Mouse (Mus musculus) c-Kit-positive CD71-positive TER-119-positive erythroid progenitor cells, embryonic 14.5 days (primary cell): Measurements from ENCODE around the gene Ccdc162.
"Not testable (repeated sequence)": the region's sequence is repeated elsewhere in the genome, so short reads cannot be mapped to it uniquely, and the experiment has no call there.

Experiments
- DNase-seq: peaks from one replicate; pipeline ENCODE4 v3.0.0-alpha.2; 2013; ENCODE audit warnings: low spot score

The Ccdc162 gene

DNA sequence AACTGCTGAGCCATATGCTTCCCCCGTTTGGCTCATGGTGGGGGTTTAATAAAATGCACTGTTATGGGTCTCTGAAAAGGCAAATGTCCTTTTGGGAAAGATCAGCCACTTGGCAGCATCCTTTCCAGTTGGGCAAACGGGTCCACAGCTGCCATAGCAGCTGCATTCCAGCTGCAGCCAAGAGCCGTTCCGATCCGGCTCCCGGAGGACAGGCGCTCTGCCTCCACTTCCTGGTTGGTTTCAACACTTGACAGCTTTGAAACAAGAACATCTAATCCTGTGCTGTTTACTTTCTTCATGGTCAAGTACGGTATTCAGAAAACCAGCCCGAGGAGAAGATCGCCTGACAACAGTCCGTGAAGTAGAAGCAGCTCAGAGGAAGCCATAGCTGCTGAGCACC, 19.4 kb downstream of the Ccdc162 start:
- no peak for DNase-seq

DNA sequence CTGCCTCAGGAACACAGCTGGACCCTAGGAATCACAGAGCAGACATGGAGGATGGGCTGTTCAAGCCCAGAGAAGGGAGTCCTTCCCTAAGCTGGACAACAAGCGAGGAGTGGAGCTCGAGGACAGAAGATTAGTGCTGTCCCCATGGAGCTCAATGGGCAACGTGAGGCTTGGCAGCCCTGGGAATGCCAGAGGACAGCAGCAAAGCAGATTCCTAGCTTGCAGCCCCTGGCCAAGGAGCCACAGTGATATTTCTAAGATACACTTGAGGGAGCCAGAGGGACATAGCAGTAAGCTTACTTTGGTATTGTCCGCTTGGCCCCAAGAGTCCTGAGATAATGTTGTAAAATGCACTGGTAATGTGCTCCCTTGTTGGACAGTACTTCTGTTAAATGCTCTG, 25.5 kb downstream of the Ccdc162 start:
- no peak for DNase-seq

DNA sequence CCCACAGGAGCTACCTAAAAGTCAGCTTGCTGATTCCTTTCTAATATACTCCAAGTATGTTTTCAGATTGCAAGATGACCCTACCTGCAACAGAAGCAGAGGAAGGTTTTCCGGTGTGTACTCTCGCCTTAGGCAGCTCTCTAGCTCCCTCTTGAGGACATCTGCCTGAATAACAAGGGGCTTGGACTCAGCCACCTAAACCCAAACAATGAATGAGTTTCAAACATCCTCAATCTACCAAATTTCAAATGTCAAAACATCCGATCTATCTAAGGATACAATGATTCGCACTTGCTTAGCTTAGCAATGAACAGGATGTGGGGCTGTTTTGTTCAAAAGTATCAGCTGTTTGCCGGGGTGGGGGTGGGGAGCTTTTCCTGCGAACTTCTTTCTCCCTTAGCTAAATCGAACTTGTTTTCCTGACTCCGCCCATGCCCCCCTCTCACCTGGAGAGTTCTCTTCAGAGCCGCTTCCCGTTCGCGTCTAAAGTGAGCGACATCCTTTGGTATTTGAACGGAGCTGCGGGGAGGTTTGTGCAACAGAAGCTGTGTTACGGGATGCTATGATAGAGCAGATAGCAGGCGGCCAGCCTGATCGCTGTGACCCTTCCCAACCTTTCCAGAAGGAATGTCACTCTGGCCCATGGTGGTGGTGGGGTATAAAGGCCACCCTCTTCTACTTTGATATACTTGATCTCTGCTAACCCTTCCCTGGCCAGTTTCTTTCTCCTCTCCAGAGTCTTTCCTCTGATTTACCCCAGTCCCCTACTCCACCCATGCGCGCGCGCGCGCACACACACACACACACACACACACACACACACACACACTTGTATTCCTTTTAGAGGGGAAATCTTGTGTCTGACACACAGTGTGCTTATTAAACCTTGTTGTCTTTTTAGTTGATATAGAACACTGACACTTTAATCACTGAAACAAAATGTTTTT, 26.2 kb downstream of the Ccdc162 start:
- peak; percentile 52 for DNase-seq

DNA sequence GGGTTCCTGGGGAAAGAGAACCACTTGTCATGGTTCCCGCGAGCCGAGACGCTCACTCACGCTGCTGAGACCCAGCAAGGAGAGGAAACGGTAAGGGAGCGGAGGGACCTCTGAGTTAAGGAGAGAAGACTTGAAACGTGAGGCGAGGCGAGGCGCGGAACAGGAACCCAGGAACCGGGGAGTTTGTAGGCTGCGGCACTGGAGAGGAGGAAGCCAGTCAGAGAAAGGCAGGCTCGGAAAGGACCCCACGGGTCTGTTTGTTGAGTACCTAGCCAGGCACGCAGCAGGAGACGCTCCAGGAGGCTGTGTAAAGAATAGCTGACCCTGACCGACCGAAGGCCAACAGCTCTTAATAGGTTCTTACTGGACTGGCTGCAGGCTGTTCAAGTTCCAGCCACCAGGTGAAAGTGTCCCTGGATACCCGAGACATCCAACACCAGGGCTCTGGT, 31.9 kb downstream of the Ccdc162 start:
- no peak for DNase-seq

DNA sequence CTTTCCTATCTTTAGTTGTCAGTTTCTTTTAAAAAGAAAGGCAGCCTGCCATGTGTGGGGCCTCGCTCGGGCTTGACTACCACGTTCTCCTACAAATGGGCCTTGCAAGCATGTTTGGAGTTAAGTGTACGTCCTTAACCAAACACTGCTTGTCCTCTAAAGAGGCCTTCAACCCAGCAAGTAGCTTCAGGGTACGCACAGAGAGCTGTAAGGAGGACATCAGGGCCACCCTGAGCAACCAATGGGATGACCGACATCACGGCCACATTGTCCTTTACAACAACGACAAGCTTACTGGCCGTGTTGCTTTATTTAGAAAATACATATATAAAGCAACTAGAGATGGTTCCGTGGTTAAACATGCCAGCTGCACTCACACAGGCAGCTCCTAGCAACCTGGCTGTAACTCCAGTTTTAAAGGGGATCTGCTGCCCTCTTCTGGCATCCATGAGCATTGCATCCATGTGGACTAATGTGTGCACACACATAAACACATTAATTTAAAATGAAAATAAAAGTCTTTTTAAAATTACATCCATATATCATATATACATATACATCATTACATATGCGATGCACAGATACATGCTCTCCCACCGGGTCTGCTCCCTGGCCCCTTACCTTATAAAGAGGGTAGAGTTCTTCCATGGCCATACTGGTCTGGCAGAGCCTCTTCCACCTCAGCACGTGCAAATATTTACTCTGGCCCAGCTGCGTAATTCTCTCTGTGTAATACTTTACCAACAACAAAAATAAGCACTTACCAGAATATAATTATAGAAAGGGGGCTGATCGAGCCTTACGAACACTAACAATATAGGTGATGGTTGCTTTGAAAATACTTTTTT, 33.7 kb downstream of the Ccdc162 start:
- DNase-seq, result peak; percentile 70

DNA sequence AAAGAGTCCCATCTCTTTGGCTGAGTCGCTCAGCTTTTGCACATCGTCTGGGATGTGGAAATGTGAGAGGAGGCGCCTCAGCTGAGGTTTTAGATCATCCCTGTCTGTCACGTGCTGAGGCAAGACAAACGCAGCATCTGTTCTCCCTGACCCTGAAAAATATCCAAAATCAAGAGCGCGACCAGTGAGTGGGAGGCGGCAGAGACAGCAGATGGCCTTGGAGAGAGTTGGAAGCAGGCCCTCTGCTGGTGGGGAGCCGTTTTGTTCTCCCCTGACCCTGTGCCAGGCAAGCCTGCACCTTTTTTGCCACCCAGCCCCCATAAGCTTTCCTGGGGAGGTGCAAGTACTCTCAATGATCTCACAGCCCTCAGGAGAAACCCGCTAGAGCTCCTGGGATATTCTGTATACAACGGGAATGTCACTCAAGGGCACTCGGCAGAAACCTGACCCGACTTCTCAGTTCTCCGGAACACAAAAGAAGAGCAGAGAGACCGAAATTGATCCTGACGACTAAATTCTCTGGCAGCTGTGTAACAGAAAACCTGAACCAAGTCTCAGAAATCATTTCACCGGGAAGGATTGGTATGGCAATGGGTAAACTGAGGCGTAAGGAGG, 37.6 kb downstream of the Ccdc162 start:
- peak; percentile 12 for DNase-seq

DNA sequence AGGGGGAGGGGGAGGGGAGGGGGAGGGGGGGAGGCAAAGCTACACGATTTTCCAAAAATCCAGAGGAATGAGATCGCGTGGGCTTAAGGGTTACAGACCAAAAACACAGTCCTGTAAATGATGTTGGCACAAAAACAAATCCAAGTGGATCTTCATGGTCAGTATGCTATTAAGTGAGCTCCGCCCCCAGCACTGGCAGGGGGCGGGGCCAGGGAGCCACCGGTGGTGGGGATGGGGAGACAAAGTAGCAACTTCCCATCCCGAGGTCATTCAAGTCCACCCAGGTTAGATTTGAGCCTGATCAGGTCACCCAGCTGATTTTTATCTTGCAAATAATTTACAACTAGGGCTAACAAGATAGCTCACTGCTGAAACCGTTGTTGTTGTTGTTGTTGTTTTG, 39.0 kb downstream of the Ccdc162 start:
- DNase-seq, result no peak

DNA sequence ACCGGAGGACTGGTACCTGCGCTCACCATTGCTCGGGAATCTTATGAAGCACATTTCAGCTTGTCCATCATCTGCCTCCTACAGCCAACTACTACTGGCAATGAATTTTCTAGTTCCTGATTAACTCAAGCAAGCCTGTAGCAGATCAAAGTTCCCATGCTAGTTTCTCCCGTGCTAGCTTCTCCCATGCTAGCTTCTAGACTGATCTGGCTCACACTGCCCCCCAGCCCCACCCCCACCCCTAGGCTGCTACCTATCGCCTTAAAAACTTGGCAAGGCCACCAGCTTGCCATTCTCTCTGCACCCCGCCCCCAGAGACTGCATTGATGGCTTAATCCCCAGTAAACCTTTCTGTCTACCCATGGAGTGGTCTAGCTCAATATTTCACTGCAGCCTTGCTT, 39.8 kb downstream of the Ccdc162 start:
- DNase-seq, result no peak

DNA sequence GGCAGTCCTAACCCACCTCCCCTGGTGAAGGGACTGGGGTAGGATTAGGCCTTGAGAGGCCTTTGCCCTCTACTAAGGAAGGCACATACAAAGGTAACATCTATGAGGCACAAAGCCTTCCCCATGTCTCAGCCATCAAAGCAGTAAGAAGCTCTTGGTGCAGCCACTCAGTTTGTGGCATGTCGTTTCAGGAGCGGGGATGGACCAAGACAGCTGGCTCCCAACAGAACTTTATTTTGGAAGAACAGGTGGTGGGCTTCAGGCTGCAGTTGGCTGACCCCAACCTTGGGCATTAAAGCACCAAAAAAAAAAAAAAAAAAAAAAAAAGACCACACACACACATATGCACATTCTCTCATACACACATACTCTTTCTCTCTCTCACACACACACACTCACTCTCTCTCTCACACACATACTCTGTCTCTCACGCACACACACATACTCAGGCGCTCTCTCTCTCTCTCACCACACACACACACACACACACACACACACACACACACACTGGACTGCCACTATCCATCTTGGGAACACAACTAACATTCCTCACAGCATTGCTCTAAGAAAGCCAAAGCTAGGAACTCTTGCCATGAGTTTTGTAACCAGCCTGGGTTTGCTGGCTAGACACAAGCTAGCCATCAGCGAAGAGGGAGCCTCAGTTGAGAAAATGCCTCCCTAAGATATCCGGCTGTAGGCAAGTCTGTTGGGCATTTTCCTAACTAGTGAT, 40.4 kb downstream of the Ccdc162 start:
- no peak for DNase-seq

DNA sequence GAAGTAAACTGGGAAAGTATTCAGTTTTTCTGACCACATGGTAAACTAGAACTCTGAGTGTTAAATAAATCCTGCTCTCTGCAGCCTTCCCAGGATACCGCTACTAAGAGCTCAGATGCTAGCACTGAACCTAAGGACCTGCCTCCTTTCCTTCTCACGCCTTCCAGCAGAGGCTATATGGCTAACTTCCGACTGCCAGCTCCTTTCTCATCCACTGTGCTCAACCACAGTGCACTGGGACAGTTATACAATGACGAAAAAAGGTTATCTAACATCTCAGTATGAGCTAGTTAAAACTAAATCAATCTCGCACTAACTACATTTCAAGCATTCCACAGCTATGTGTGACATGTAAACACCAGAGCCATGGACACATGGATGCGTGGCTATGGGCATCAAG, 41.2 kb downstream of the Ccdc162 start:
- DNase-seq, result no peak

DNA sequence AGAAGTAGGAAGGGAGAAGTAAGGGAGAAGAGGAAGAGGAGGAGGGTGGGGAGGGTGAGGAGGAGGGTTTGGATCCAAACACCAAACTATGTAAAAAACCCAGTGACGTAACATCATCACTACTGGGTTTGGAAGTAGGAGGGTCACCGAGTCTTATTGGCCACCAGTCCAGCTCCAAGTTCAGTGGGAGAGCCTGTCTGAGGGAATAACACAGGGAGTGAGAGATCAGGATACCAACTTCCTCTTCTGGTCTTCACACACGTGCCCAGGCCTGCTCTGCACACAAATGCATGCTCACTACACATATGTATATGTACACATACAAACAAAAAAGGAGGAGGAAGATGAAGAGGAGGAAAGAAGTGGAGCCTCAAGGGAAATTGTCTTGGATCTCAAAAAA, 42.1 kb downstream of the Ccdc162 start:
- no peak for DNase-seq

DNA sequence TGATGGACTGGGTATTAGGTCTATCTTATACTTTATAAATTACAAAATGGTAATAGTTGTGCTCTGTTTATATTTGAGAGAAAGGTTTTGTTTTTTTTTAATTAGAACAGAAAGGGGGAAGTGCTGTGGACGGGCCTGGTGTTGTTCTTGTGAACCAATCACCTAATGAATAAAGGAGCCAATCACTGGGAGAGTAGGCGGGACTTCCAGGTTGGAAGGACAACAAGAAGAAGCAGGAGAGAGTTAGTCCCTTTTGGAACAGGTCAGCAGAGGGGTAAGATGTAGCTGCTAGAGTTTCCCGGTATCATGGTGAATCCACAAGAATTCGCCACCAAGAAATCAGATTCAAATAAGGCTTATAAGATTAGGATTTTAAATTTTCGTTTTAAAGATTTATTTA, 46.2 kb downstream of the Ccdc162 start:
- DNase-seq, result no peak

DNA sequence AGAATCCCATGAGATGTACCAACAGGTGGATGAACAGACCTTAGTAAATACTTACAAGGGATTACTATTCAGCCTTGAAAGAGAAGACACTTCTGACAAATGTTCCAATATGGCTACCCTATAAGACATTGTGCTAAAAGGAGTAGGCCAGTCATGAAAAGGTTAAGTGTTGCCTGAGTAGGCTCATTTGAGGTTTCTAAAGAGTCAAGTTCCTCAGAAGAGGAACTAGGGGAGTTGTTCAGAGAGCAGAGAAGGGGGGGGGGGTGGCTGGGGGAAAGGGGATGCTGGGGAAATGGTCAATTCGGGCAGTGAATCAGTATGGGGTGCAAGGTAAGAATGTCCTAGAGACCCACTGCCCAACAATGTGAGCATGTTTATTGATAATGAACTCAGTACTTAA, 50.9 kb downstream of the Ccdc162 start:
- DNase-seq, result no peak

DNA sequence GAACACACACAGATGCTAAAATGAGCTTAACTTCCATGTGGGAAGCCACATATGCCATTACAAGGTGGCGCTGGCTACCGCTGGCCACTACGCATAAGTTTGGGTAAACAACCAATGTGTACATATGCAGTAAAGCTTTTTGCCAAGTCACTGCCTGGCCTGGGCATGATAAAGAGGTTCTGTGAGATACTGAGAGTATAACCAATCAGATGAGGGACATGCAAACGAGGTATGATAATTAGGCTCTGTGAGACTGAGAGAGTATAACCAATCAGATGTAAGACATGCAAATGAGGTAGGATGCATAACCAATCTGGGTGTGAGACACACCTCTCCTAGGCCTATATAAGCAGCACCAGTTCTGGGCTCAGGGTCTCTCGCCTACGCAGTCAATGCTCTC, 56.8 kb downstream of the Ccdc162 start:
- DNase-seq, result not testable (repeated sequence)

DNA sequence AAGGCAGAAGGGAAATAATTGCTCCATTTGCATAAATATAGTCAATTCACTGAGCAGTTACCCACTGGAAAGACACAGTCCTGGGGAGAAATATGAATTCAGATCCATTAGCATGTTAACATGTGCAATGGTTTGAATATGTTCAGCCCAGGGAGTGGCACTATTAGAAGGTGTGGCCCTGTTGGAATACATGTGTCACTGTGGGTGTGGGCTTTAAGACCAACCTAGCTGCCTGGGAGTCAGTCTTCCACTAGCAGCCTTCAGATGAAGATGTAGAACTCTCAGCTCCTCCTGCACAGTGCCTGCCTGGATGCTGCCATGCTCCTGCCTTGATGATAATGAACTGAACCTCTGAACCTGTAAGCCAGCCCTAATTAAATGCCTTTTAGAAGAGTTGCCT, 60.8 kb downstream of the Ccdc162 start:
- not testable (repeated sequence) for DNase-seq

DNA sequence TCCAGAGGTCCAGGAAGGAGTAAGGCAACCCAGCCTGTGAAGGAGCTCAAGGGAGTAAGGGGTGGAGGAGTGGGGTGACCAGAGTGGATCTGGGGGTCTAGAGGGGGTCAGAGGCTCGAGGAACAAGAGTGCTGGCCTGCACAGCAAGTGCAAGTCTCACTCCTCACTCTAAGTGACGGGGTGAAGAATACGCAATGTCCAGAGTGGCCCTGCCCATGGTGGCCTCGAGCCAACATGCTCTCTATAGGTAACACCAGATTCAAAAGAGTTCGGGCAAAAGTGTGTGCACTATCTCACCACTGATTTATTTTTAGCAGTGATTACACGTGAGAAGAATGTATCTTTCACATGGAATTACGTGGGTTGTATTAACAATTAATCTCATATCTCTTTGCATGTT, 63.4 kb downstream of the Ccdc162 start:
- DNase-seq, result no peak

DNA sequence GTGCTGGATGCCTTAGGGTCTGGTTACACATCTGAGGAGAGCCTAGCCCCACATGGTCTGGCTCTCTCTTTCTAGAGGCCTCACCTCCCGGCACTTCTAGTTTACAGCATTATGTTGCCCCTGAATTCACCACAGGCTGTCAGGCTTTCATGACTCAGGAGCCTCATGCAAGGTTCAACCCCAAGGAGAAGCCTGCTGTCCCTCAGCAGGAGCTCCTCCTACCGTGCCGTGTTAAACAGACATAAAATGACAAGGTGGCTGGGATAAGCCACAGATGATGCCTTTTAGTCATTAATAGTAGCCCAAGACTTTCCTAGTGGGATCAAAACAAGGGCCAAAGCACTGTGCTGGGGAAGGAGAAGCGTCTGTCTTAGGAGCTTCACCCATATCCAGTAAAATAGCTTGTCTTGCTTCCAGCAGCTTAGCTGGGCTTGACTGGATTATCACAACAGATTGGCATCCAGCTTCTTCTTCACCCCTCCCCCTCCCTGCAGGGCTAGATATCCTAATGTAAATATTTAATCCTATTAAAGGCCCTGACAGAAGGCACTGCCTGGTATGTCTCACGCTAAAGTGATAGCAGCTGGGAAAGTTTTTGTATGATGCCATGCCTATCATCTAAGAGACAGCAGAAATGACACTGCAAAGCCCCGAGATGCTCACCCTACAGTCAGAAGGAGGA, 64.2 kb downstream of the Ccdc162 start:
- no peak for DNase-seq

DNA sequence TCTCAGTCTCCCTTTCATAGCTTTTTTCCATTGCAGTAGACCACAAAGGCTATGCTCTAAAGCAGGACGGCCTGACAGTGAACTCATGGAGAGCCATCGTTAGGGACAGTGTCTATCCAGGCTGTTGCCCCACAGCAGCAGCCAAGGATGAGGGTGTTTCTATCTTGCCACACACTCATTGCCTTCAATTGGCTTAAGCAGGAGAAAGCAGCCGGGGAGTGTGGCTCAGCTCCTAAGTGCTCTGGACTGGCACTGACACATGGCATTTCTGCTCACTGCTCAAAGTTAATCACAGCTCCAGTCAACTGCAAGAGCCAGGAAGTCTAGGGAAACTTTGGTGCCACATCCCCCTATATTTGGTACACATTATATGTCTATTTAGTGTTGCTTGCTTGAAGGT, 64.9 kb downstream of the Ccdc162 start:
- no peak for DNase-seq

DNA sequence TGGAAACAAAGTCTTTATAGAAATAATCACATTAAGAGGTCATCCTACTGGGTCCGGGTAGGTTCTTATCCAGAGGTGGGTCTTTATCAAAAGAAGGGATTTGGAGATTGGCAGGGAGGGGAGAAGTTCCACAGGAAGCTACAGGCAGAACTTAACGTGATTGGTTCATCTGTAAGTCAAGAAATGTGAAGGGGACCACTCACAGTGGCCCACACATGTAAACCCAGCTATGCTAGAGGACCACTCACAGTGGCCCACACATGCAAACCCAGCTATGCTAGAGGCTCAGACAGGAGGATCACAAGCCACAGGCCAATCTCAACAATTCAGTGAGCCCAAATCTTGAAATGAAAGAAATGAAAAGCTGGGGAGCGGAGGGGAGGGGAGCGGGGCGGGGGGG, 67.2 kb downstream of the Ccdc162 start:
- no peak for DNase-seq

DNA sequence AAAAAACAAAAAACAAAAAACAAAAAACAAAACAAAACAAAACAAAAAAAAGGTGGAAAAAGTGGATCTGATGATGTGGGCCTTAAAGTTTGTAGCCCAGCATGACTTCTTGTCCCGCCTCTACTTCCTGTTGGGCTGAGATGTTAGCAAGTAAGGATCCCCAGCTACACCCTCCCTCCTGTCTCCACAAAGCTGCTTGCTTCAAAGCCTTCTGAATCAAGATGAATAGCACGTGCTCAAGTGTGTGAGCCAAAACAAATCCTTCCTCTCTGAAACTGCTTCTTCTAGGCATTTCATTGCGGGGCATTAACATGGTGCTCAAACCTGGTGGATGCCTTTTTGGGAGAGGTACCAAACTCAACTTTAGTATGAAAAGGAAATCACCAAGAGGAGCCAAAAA, 77.7 kb downstream of the Ccdc162 start:
- DNase-seq, result no peak

DNA sequence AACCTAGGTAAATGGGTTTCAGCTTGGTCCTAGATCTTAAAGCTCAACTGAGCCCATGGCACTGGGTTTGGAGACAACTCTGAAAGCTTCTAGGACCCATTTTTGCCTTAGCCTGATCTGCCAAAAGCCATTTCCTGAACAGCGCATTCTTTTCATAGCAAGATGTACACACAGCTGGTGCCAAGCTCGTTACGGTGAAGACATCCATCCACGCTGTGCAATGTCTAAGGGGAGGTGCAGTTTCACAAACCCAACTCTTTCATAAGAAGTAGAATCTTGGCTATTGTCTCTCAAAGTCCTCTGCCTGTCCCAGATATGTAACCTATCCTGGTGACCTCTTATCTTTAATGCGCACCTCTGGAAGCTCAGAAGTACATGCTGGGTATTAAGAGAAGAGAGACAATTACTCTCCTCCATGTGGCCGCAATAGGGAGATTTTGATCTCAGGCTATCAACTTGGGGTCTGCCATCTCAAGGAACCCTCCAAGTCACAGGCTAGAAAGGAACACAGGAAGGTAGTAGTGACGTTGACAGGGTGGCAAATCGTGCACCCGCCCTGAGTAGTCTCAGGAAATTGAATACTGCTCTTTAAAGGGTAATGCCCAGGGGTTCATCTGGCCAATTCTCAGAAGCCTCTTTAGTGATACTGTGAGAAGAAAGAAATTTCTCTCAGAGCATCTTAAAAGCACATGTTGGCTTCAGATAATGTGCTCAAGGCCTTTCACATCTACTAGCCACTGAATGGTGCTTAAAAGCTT, 81.0 kb downstream of the Ccdc162 start:
- no peak for DNase-seq
